Mouse (Mus musculus) adrenal gland, adult 2 months (tissue): Measurements from ENCODE around the gene Ssh2. TPM values are rescaled to one million over a fixed set of nuclear protein-coding genes. Genes with fewer than 3 reads are reported as not detected.
A peak's percentile ranks its signal among the peaks of the same experiment; 100 is the strongest.

ENCODE experiments used
- DNase-seq: peaks from one replicate; pipeline ENCODE4 v3.0.0; 2021
- long read RNA-seq: library from polyadenylated mRNA; stranded (forward); transcript quantifications from one replicate; pipeline ENCODE4 v2.0.0, GENCODE M21; 2021
- polyA plus RNA-seq: library from polyadenylated mRNA; depleted of rRNA; stranded (reverse); fragments of >200 nt; gene quantifications from 2 replicates; pipeline ENCODE4 v1.2.3, GENCODE M21; 2012; rRNA removed
- total RNA-seq, 2 experiments: library from RNA; stranded (reverse); gene quantifications; 2 replicates each; pipeline ENCODE4 v1.2.3; 2021

The Ssh2 gene
- 10 to 100 TPM; 18.3 to 18.9 TPM for total RNA-seq
- polyA plus RNA-seq: 4.1 and 4.2 TPM in 2 replicates
- long read RNA-seq, partial matches to known transcripts: 1 of 3 reads
- long read RNA-seq, other reads (novel, unspliced or antisense): 2 of 3 reads

DNA sequence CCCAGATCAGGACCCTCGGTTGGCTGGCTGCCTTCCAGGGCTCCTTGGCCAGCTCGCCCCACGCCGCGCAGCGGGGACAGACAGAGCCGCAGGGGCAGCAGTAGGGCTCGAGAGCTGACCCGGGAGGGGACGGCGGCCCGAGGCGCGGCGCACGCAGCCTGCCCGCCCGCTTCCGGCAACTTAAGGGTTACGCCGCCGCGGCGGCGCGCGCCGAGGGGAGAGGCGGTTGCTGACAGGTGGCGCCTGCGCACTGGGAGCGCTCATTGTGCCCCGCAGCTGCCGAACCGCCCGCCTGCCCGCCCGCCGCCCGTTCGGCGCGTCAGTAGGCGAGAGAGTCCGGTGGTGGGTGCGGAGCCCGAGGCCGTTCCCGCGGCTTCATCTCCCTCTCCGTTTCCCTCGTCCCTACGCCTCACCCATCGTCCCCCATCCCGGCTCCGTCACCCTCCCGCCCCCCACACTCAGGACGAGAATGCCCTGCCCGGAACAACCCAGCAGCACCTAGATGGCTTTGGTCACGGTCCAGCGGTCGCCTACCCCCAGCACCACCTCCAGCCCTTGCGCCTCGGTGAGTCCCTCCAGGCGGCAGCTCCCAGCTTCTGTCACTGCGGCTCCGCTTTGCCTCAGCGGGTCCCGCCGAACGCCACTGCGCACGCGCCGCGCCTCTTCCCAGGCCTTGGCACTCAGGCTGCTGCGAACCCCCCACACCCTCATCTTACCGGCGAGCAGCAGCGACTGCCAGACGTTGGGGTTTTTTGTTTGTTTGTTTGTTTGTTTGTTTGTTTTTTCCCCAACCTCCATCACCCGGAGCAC, at the start of gene Ssh2:
Ssh2 (plus strand) TSS at position 337 of the 810 bp plus-strand sequence.
- peak; percentile 90 for DNase-seq

DNA sequence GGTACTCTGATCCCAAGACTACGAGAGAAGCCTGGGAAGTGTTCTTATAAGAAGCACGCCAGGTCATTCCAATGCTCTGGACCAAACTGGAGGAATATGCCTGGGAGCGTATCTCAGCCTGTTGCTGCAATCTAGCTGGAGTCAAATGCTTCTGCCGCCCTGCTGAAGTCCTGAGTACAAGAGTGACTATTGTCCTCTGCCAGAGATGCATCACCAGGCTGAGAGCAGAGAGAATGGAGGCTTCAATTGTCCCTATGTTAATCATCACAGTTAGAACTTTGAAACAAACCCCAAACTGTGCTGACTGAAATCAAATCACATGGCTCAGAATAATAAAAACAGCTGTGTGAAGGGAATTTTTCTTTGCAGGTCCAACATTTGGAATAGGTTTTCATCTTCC, 42.4 kb upstream of the Ssh2 start:
- no peak for DNase-seq

DNA sequence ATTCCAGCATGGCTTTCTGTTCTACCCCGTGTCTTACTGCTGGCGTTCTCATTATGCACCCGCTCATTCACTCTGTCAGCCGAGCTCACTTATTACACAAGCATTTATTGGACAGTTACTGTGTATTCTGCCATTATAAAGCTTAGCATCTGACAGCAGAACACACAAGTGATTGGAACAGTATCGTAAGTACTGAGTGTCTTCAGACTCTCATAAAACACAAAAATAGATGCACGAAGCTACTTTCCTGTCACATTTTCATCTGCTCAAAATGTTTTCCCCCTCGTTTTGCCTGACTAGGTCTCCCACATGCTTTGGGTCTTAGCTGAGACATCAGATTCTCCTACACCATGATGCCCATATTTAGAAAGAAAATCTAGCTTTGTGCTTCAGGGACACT, 41.6 kb upstream of the Ssh2 start:
- no peak for DNase-seq

DNA sequence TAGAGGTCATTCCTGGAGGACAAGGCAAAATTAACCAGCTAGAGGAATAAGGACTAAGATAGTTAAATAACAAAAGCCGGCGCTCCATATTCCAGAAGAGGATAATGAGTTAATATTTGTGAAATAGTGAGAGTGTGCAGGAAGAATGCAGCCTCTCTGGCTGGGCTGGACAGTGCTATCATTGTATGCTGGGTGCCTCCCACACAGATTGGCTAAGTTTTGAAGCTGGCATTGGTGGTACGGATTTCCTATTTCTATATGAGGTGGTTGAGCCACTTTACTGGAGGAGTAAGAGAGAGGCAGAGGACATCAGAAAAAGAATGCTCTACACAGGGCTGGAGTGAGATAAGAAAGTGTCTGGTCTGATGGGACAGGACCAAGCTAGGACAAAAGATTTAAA, 36.3 kb upstream of the Ssh2 start:
- DNase-seq: no peak

DNA sequence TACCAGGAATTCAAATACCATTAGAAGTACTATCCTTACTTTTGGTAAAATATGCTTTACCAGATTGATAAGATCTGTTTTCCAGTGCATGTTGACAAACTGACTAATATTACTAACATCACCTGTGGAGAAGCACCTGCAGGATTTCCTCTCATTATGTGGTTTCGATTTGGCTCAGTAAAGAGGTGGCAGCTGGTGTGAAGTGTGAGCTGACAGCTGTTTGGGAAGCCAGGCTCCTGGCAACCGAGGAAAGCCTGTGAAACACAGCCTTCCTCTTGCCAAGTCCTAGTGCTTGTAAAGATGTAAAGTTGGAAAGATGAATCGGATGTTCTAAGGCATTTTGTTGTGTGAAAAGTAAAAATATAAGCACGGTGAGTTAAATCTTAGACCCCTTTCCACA, 35.2 kb upstream of the Ssh2 start:
- no peak for DNase-seq

DNA sequence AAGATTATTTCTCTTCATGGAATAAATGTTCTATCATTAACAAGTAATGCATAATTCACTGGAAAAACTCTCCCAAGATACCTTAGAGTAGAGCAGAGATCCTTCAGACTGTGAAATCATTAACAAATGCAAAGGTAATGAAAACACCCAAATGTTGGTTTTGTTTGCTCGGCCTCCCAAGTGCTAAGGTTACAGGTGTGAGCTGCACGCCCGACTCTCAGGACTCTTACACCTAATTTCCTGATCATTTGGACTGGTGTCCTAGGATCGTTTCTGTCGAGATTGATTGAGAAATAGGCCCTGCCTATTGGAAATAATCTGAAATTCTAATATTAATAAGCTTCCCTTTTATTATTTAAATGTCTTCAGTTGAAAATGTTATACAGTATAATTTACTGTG, 34.6 kb upstream of the Ssh2 start:
- DNase-seq: no peak

DNA sequence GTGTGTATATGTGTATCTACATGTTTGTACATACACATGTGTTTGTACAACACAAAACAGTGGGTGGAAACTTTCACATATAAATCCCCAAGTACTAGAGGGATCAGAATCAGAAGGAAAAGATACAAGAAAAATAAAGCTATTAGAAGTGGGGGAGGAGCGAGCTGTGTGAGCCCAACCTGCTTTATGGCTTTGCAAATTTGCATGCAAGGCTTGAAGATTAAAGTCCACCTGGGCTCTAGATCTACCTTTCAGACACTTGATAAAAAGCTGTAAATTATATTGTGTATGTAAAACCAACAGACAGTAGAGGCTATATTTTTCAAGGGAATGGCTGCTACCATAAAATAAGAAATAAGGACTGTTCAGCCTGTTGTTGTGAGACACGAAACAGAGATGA, 34.0 kb upstream of the Ssh2 start:
- no peak for DNase-seq

DNA sequence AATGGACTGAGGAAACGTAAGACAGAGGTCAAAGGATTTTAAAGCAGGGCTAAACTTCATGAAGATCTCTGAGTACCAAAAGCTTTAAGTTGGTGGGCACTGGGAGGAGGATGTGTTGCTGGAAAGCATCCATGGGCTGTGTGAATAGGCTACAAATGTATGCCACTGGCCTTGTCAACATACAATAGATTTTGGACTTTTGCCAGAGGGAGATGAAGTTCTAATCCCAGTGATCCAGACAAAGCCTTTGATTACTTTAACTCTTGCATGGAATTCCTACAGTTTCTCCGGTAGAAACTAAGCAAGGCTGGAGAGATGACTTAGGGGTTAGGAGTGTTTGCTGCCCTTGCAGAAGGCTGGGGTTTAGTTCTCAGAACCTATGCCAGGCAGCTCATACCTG, 33.5 kb upstream of the Ssh2 start:
- no peak for DNase-seq

DNA sequence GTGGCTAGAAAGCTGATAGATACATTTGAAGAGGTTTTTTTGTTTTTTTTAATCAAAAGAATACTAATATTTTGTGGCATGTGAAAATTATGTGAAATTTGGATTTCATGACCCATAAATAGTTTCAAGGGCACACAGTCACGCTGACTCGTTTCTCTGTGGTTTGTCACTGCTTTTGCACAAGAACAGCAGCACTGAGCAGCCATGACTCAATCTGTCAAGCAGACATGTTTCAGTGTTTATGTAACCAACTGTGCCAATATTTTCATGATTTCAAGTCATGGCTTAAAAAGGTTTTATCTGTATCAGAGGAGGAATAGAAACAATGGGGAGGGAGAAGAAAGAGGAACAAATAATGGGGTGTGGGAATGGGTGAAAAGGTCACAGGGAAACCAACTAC, 31.2 kb upstream of the Ssh2 start:
- peak; percentile 62 for DNase-seq

DNA sequence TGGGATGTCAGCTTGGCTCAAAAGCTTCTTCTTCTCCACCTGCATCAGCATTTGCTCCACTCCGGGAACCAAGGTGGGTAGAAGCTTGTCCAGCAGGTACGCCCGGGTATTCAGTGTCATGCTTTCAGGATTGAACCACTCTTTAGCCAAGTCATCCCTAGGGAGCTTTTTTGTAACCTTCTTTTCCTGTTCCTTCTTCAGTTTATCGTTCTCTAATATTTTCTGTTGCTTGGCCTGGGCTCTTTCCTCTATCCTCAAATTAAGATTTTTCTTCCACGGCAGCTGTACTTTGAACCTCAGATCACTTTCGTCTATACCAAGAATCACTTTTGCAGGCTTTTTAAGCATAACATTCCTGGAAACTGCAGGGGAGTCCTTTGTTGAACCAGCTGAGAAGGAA, 27.2 kb upstream of the Ssh2 start, which contains the start of gene Efcab5:
Efcab5 (minus strand) TSS at position 101 of the 400 bp plus-strand sequence.
- no peak for DNase-seq

DNA sequence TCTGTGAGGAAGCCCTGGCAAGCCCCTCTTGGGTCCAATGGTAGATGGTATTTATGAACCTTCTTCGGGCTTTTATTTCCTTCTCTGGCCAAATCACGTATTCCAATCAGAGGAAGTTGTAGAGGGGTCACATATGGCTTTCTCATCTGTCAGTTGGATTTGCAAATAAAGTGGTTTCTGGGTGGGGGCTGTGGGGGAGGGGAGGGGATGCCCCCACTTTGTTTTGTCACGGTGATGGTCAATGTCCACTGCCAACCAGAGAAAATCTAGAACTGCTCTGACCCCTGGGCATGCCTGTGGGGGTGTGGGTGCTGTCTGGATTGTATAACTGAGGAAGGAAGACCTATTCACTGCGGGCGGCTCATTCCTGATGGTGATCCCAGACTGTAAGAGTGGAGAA, 22.7 kb upstream of the Ssh2 start:
- DNase-seq: no peak

DNA sequence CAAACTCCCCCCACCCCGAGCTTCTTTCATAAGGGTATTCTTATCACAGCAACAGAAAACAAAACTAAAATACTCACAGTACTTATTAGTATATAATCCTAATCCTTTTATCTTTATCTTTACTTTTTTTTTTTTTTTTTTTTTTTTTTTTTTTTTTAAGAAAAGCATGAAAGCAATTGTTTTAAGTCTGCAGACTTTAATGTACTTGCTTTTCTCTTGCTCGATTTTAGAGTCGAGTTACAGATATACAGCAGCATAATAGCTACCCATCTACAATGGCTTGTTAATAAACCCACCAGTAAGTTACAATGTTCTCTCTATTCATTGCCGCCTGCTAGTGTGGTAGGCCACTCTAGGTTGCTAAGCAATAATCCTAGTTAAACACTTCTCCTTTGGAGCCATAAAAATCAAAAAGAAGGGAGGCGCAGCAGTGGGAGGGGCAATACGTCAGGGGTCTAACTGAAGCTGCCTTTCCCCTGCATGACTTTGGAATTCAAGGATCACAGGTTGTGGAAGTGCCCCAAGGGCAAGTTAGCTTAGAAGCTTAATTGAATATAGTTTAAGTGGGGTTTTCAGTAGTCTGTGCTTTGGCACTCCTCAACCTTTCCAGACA, 22.0 kb upstream of the Ssh2 start:
- DNase-seq: no peak

DNA sequence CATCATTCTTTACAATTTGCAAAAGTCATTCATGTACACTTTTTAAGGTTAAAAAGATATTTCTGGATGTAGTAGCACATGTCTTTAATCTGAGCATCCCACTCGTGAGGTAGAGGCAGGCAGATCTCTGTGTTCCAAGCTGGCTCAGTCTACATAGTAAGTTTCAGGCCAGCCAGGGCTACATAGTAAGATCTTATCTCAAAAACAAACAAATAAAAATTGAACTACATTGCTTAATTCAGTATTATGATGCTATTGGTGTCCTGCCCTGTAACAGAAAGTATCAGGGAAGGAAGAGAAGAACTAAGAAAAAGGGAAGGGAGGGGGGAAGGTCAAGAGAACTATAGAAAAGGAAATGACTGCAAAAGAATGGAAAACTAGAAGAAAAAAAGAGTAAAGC, 21.3 kb upstream of the Ssh2 start:
- no peak for DNase-seq

DNA sequence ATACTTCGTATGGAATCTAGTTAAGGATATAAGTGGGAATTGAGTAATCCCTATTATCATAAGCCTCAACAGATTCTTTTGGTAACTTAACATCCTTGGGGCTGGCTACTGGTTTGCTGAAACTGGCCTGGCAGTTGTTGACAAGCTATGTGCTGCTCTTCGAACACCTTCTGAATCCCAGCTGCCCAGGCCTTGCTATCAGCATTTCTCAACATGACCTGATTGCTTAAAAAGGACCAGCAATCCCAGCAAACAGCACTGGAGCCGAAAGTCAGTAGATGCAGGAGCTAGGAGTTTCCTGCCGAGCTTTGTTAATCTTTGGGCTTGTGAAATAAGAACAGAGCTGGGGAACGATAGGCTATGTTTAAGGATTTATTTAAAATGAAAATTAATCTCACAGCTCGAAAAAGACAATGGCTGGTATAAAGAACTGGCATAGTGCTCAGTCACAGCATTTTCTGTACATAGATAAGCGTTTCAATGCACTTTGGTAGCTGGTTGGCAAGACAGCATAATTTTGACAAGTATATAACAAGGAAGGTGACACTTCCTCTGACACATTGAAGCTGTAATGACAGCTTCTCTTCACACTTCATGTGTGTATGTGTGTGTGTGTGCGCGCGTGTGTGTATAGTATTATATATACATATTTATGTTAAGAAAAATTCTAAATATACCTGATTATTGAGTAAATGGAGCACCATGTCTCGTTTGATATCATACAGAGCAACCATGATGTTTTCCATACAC, 20.6 kb upstream of the Ssh2 start:
- DNase-seq: no peak

DNA sequence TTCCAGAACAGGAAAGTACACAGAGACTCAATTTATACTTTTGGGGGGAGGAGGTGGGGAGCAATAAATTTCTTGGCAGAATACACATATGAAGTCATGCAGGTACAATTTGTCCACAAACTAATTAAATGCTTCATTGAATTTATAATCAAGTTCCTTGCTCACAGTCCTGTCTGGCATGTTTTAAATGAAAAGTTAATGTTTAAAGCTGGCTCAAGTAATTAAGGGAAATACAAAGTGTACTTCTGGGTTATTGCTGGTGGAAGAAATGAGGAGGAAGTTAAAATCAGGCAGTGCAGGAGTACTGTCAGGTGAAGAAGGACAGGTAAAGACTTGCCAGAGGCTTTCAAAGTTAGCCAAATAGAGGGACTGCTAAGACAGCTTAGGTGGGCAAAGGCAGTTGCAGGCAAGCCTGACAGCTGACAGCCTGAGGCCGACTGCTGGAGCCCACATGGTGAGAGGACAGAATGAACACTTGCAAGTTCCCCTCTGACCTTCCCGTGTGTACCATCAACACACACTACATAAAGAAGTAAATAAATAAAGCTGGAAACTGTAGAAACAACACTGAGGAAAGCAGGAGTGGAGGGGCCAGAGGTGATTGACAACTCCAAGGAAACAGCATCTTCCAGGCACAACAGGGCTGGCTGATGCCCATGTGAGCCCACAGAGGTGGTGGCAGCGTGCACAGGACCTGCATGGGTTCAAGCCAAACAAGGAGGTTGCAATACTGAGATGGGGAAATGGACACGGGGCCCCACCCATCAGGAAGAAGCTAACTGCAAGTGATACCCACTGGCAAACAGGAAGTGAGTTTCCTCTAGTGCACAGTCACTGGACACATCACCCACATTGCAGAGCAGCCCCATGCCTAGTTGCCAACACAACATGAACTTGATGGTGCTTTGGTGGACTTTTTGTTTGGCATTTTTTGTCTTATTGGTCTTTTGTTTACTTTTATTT, 19.6 kb upstream of the Ssh2 start:
- no peak for DNase-seq

DNA sequence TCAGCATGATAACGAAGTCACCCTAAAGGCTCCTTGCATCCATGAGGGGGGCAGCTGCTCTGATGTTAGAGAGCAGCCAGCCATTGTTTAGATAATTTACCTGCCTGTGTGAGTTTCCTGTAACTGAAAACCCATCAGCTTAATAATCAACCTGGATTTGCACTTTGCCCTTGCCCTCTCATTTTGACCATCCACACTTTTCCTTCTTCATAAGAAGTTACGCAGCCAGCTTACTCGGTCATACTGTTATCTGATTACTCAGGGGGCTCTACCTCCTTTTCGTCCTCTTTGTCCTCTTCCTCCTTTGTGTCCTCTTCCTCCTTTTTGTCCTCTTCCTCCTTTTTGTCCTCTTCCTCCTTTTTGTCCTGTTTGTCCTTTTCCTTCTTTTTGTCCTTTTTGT, 16.5 kb upstream of the Ssh2 start:
- DNase-seq: no peak

DNA sequence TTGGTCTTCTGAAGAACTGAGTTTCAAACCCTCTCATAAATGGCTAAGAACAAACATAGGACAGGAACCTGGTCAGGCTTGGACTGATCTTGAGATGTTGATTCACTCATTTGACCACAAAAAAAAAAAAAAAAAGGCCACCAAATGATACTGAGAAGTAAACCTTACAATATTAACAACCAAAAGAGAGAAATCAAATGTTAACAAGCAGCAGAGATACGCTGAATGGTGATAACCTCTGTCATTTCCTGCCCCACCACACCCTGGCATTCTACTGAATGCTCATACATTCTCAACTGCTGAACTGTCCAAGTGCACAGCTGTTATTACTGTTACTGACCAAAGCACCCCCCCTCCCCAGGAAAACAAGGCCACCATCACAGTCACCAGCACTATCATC, 15.4 kb upstream of the Ssh2 start:
- DNase-seq: no peak

DNA sequence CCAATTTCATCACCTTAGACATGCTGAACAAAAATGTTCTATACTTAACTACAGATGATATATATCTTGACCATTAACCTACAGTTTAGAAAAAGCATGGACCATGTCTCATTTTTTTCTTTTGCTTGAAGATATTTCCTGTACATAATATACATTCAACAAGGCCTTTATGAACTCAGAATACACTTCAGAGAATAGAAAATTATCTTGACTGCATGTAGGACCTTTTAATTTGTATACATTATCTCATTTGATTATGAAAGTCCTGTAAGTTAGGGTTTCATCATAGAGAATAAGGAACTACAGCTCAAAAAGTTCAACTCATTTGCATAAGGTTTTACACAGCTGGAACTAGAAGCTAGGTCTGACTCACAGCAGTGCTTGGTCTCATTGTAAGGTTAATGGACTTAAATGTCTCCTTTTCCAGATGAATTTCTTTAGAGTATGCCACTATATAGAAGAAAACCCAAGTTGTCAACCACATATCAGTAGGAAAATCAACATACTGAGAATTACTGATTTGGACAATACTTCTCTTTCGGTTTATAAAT, 1.9 kb upstream of the Ssh2 start:
- DNase-seq: no peak

DNA sequence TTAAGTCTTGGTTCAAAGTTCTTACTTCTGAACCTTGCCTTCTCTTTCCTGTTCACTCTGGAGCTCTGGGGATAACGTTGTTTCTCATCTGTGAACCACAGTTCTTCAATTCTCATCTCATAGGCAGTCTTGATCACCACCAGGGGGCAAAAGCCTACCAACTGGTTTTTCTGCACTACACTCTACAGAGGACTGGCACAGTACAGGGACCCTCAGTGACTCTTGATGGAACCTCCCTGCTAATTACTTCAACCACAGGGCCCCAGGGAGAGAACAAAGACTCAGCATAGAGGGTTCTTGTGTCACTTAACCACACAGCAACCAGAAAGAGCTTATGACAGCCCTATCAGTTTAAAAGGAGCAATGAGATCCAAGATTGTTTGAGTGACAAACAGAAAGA, 1.3 kb upstream of the Ssh2 start:
- peak; percentile 56 for DNase-seq

DNA sequence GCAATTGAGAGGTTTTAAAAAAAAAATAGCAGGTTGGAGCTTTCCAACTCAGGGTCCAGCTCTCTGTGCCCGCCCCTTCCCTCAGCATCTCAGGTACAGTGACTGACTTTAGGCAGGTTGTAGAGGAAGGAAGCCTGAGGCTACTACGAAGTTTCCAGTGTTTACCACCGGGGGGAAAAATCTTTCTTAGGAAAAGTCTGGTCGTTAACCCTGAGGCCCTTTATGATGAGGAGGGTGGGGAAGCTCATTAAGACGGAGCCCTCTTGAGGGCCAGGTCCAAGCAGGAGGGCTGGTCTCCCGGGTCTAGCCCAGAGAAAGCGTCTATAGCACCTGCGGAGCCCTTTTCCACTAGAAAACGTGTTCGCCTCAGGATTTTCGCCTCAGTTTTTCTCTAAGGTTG, 604 bp upstream of the Ssh2 start:
- DNase-seq: no peak

DNA sequence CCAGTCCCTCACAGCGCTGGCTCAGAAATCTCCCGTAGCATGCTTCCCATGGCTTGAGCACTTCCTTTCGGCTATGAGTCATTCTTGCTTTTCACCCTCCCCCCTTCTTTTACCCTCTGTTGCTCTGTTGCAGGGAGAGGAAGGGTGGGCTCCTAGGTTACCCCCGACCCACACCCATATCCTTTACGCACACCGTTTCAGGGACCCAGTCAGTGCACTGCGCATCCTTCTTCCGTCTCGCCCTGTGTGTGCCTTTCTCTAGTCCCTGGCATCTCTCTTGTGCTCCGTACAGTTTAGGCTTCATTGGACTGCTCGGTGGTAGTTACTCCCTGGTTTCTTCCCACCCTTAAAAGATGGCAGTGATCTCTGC, 659 bp downstream of the Ssh2 start:
- no peak for DNase-seq

DNA sequence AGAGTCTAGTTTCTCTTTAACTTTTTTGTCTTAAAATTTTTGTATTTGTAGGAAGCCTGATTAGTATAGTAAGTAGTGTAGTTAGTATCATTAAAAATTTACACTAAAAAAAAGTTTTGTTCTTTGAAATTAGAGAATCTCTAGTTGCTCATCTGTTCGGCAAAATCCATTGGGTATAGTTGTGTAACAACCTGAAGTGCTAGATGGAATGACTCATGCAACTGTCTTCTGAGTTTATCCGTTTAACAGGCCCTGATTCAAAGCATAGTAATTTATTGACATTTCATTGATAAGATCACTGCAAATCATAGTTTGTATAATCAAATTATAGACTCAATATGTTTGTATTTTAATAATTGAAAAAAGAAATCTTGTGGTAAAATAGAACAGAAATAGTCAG, 14.7 kb downstream of the Ssh2 start:
- DNase-seq: no peak
